Mouse (Mus musculus) liver, postnatal 0 days (tissue): ENCODE measurements around the gene Rph3al. TPM values are rescaled to one million over a fixed set of nuclear protein-coding genes. Genes with fewer than 3 reads are reported as not detected.

Experiments
- ATAC-seq: fragments of 200-750 bp; cut with Nextera tagmentation; 2 replicates; pipeline ENCODE4 v1.8.0; 2017; ENCODE audit warnings: mild to moderate bottlenecking, moderate library complexity
- DNase-seq: peaks from one replicate; pipeline ENCODE4 v3.0.0-alpha.2; 2016
- H3K27ac ChIP-seq: fragments of 300-500 bp; sonication (generic); 2 replicates; pipeline ENCODE4 v1.5.1; 2014; ENCODE audit warnings: antibody characterized with exemption, moderate library complexity, mild to moderate bottlenecking, low read depth
- H3K27me3 ChIP-seq: fragments of 300-500 bp; sonication (generic); 2 replicates; pipeline ENCODE4 v1.6.1; 2014; ENCODE audit warnings: low read length, control low read depth, mixed read lengths; ENCODE audit not compliant: insufficient read depth
- H3K36me3 ChIP-seq: fragments of 300-500 bp; sonication (generic); replicated peaks from 2 replicates; pipeline ENCODE4 v1.6.1; 2014; ENCODE audit warnings: mild to moderate bottlenecking, control low read depth, low read length, moderate library complexity, mixed read lengths; ENCODE audit not compliant: insufficient read depth
- H3K4me1 ChIP-seq: fragments of 300-500 bp; sonication (generic); 2 replicates; pipeline ENCODE4 v1.6.1; 2014; ENCODE audit warnings: antibody characterized with exemption, mild to moderate bottlenecking, control low read depth; ENCODE audit not compliant: insufficient read depth
- H3K4me2 ChIP-seq: fragments of 300-500 bp; sonication (generic); 2 replicates; pipeline ENCODE4 v1.6.1; 2014; ENCODE audit warnings: low read depth, mild to moderate bottlenecking, low read length, moderate library complexity, mixed read lengths
- H3K4me3 ChIP-seq: fragments of 300-500 bp; sonication (generic); 2 replicates; pipeline ENCODE4 v1.5.1; 2014; ENCODE audit warnings: low read depth, low read length
- H3K9ac ChIP-seq: fragments of 300-500 bp; sonication (generic); replicated peaks from 2 replicates; pipeline ENCODE4 v1.6.1; 2014; ENCODE audit warnings: mild to moderate bottlenecking, moderate library complexity
- H3K9me3 ChIP-seq: fragments of 300-500 bp; sonication (generic); 2 replicates; pipeline ENCODE4 v1.6.1; 2016; ENCODE audit warnings: mild to moderate bottlenecking, control low read depth, low read length, mixed read lengths
- CTCF ChIP-seq: sonication (generic); IDR thresholded peaks from 2 replicates; pipeline ENCODE4 v1.5.1; 2016; ENCODE audit warnings: antibody characterized with exemption, low read depth
- EP300 ChIP-seq: IDR thresholded peaks from 2 replicates; pipeline ENCODE4 v1.6.1; 2016; ENCODE audit warnings: antibody characterized with exemption, low read depth, mild to moderate bottlenecking
- WGBS: fragments of 180-500 bp; shearing (Covaris S2); extraction: QIAGEN DNeasy Blood & Tissue Kit; methylation state at CpG from one replicate; pipeline ENCODE4 v1.1.7; 2014; ENCODE audit not compliant: insufficient replicate concordance; 5-methylcytosine and 5-hydroxymethylcytosine counted together
- polyA plus RNA-seq: library from polyadenylated mRNA; unstranded; fragments of >200 nt; fragmentation: Nextera tagmentation; extraction: Ambion mirVana; gene quantifications from 2 replicates; pipeline ENCODE4 v1.2.1, GENCODE M21; 2015

Gene Rph3al
- polyA plus RNA-seq, 1 experiment from 2014 or later: 0.83 TPM

- DNase-seq: no peak
- Histone ChIP-seq H3K27me3 (no peaks in the 10 kb centered on the region), H3K4me3 (no peak overlapping the region), H3K36me3 (no peaks in the 10 kb centered on the region), H3K4me1 (no peaks in the 10 kb centered on the region), H3K27ac (no peak overlapping the region), H3K9me3 (no peaks in the 10 kb centered on the region), H3K4me2 (no peak overlapping the region), H3K9ac (no peak overlapping the region)
- 77% methylated on average over 8 of the region's 8 CpGs for WGBS
- TF ChIP-seq EP300 (no peak), CTCF (no peak)
- ATAC-seq: no peak
These were observed 78.8 kb downstream of the Rph3al start for GRCm38 (mm10) chr11:75859460-75859859.

GRCm38 (mm10) chr11:75858975-75859374 lies 79.3 kb downstream of the Rph3al start:
- no peaks in the 10 kb centered on the region for H3K27me3 ChIP-seq
- DNase-seq (no peak), ATAC-seq (no peak)
- TF ChIP-seq CTCF: no peak
- no peak for TF ChIP-seq EP300
- no peak overlapping the region for H3K27ac ChIP-seq
- H3K9me3 ChIP-seq: no peaks in the 10 kb centered on the region
- H3K4me2 ChIP-seq: no peak overlapping the region
- 53% methylated on average over 2 of the region's 2 CpGs for WGBS
- no peaks in the 10 kb centered on the region for H3K36me3 ChIP-seq
- H3K4me3 ChIP-seq: no peak overlapping the region
- H3K4me1 ChIP-seq: no peaks in the 10 kb centered on the region
- no peak overlapping the region for H3K9ac ChIP-seq

GRCm38 (mm10) chr11:75857781-75858180 lies 80.4 kb downstream of the Rph3al start:
- Histone ChIP-seq H3K4me2 (no peak overlapping the region), H3K4me3 (no peak overlapping the region), H3K4me1 (no peaks in the 10 kb centered on the region), H3K9me3 (no peaks in the 10 kb centered on the region), H3K27ac (no peak overlapping the region), H3K27me3 (no peaks in the 10 kb centered on the region), H3K9ac (no peak overlapping the region), H3K36me3 (no peaks in the 10 kb centered on the region)
- ATAC-seq (peak; percentile 53; the same call in 1 of the 2 replicates), DNase-seq (no peak)
- TF ChIP-seq CTCF: no peak
- no peak for TF ChIP-seq EP300
- WGBS: 31% methylated on average over 3 of the region's 3 CpGs

GRCm38 (mm10) chr11:75854327-75854726 lies 83.9 kb downstream of the Rph3al start:
- no peak for DNase-seq
- H3K4me1 ChIP-seq: no peaks in the 10 kb centered on the region
- H3K27me3 ChIP-seq: no peaks in the 10 kb centered on the region
- no peak overlapping the region for H3K9ac ChIP-seq
- no peak overlapping the region for H3K4me2 ChIP-seq
- 65% methylated on average over 7 of the region's 7 CpGs for WGBS
- H3K4me3 ChIP-seq: no peak overlapping the region
- H3K27ac ChIP-seq: no peak overlapping the region
- TF ChIP-seq CTCF (no peak), EP300 (no peak)
- no peaks in the 10 kb centered on the region for H3K36me3 ChIP-seq
- no peaks in the 10 kb centered on the region for H3K9me3 ChIP-seq
- no peak for ATAC-seq

GRCm38 (mm10) chr11:75853067-75853636 lies 85.1 kb downstream of the Rph3al start:
- Histone ChIP-seq H3K27ac (no peak overlapping the region), H3K4me1 (no peaks in the 10 kb centered on the region), H3K4me2 (no peak overlapping the region), H3K27me3 (no peaks in the 10 kb centered on the region), H3K9ac (no peak overlapping the region), H3K4me3 (no peak overlapping the region), H3K9me3 (no peaks in the 10 kb centered on the region), H3K36me3 (no peaks in the 10 kb centered on the region)
- DNase-seq: no peak
- 81% methylated on average over 10 of the region's 10 CpGs for WGBS
- TF ChIP-seq EP300 (no peak), CTCF (no peak)
- ATAC-seq: no peak

GRCm38 (mm10) chr11:75852485-75852884 lies 85.7 kb downstream of the Rph3al start:
- no peak overlapping the region for H3K4me3 ChIP-seq
- H3K27me3 ChIP-seq: no peaks in the 10 kb centered on the region
- TF ChIP-seq EP300: no peak
- no peak for TF ChIP-seq CTCF
- H3K9me3 ChIP-seq: no peaks in the 10 kb centered on the region
- peak; percentile 37 for DNase-seq
- 59% methylated on average over 2 of the region's 2 CpGs for WGBS
- no peak overlapping the region for H3K9ac ChIP-seq
- no peaks in the 10 kb centered on the region for H3K4me1 ChIP-seq
- H3K27ac ChIP-seq: no peak overlapping the region
- H3K36me3 ChIP-seq: no peaks in the 10 kb centered on the region
- no peak for ATAC-seq
- H3K4me2 ChIP-seq: no peak overlapping the region

- Histone ChIP-seq H3K27ac (no peak overlapping the region), H3K9me3 (no peaks in the 10 kb centered on the region), H3K4me3 (no peak overlapping the region), H3K27me3 (no peaks in the 10 kb centered on the region), H3K4me2 (no peak overlapping the region), H3K36me3 (no peaks in the 10 kb centered on the region), H3K4me1 (no peaks in the 10 kb centered on the region), H3K9ac (no peak overlapping the region)
- 69% methylated on average over 6 of the region's 6 CpGs for WGBS
- TF ChIP-seq CTCF (no peak), EP300 (no peak)
- DNase-seq (no peak), ATAC-seq (no peak)
These were observed 88.7 kb downstream of the Rph3al start for GRCm38 (mm10) chr11:75849552-75849951.
